Mouse (Mus musculus) thymus, adult 2 months (tissue): Measurements from ENCODE around the gene Slc36a3.

Source experiments
- CTCF ChIP-seq: fragments of 200-500 bp; IDR thresholded peaks from 2 replicates; pipeline ENCODE4 v1.5.1; 2012; ENCODE audit warnings: mild to moderate bottlenecking, control low read depth, low read length, moderate library complexity, borderline replicate concordance; ENCODE audit not compliant: control insufficient read depth, poor library complexity, insufficient read depth; ENCODE audit errors: extremely low read depth
- POLR2A ChIP-seq: fragments of 200-500 bp; IDR thresholded peaks from 2 replicates; pipeline ENCODE4 v1.6.1; 2012; ENCODE audit warnings: mild to moderate bottlenecking, low read length, control low read depth, moderate library complexity; ENCODE audit not compliant: control insufficient read depth, poor library complexity, insufficient read depth; ENCODE audit errors: extremely low read depth

DNA sequence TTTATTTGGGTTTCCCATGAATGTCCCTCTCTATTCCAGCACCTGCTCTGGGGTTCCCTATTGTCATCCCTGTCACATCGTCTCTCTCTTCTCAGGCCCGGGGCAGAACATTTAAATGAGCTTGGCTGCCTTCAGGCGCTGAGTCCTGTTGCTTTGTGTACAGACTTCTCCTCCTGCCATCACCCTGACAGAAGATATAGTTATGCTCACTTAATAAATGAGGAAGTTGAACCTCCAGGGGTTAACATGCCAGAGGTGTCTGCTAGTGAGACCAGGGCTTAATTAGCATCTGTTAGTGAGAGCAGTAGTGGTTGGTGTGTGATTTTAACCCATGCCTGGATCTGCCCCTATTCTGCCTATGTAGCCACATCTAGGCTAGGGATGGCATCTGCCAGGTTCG, 51.6 kb downstream of the Slc36a3 start:
- no peak for TF ChIP-seq POLR2A
- TF ChIP-seq CTCF: no peak
